Mouse (Mus musculus) small intestine, adult 2 months (tissue): Measurements from ENCODE around the gene Olfr205. TPM values are rescaled to one million over a fixed set of nuclear protein-coding genes. Genes with fewer than 3 reads are reported as not detected.

Source experiments
- H3K27ac ChIP-seq: fragments of 200-500 bp; 2 replicates; pipeline ENCODE4 v1.5.1; 2012; ENCODE audit warnings: low read depth, low read length, control low read depth, inconsistent platforms; ENCODE audit not compliant: insufficient read depth
- H3K27me3 ChIP-seq: fragments of 200-500 bp; 2 replicates; pipeline ENCODE4 v1.6.1; 2012; ENCODE audit warnings: mild to moderate bottlenecking, moderate library complexity, low read length, inconsistent platforms; ENCODE audit not compliant: control insufficient read depth, insufficient read depth
- H3K36me3 ChIP-seq: fragments of 200-500 bp; 2 replicates; pipeline ENCODE4 v1.6.1; 2012; ENCODE audit warnings: mild to moderate bottlenecking, low read length, control low read depth, inconsistent platforms; ENCODE audit not compliant: control insufficient read depth, insufficient read depth
- H3K4me1 ChIP-seq: fragments of 200-500 bp; 2 replicates; pipeline ENCODE4 v1.6.1; 2012; ENCODE audit warnings: low read length, inconsistent platforms, mixed read lengths; ENCODE audit not compliant: control insufficient read depth, insufficient read depth, insufficient read length
- H3K4me3 ChIP-seq: fragments of 200-500 bp; 2 replicates; pipeline ENCODE4 v1.5.1; 2012; ENCODE audit warnings: low read depth, mild to moderate bottlenecking, control low read depth, inconsistent platforms, low read length, moderate library complexity
- CTCF ChIP-seq: fragments of 200-500 bp; IDR thresholded peaks from 2 replicates; pipeline ENCODE4 v1.5.1; 2012; ENCODE audit warnings: low read depth, mild to moderate bottlenecking, control low read depth, inconsistent platforms, low read length, moderate library complexity, mixed read lengths; ENCODE audit not compliant: insufficient replicate concordance, insufficient read length; ENCODE audit errors: extremely low read depth
- POLR2A ChIP-seq: fragments of 200-500 bp; IDR thresholded peaks from 2 replicates; pipeline ENCODE4 v1.6.1; 2012; ENCODE audit warnings: low read depth, mild to moderate bottlenecking, control low read depth, inconsistent platforms, low read length, moderate library complexity
- WGBS: fragments of 180-500 bp; shearing (Covaris S2); methylation state at CpG from one replicate; pipeline ENCODE4 v1.1.7; 2018; 5-methylcytosine and 5-hydroxymethylcytosine counted together
- polyA plus RNA-seq: library from polyadenylated mRNA; depleted of rRNA; stranded (reverse); fragments of >200 nt; gene quantifications from 2 replicates; pipeline ENCODE4 v1.2.3, GENCODE M21; 2012; rRNA removed

Olfr205 gene
- polyA plus RNA-seq, 1 experiment = not detected

DNA sequence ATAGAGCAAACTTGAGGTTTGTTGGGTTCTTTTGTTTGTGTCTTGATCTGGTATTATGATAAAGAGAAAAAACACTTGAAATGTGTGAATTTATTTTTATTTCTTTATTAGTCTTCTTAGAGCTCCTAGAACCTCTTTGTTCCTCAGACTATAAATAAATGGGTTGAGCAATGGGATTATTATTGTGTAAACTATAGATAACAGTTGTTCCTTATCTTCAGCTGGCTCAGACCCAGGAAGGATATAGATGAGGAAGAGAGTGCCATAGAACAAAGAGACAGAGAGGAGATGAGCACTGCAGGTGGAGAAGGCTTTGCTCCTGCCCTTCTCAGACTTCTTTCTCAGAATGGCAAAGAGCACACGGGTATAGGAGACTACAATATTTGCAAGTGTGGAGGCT, 47.5 kb downstream of the Olfr205 start:
- 43% methylated on average over 1 of the region's 1 CpGs for WGBS
- Histone ChIP-seq H3K4me3 (no peak overlapping the region), H3K4me1 (no peaks in the 10 kb centered on the region), H3K36me3 (no peaks in the 10 kb centered on the region), H3K27ac (no peak overlapping the region), H3K27me3 (no peaks in the 10 kb centered on the region)
- TF ChIP-seq CTCF = no peak

DNA sequence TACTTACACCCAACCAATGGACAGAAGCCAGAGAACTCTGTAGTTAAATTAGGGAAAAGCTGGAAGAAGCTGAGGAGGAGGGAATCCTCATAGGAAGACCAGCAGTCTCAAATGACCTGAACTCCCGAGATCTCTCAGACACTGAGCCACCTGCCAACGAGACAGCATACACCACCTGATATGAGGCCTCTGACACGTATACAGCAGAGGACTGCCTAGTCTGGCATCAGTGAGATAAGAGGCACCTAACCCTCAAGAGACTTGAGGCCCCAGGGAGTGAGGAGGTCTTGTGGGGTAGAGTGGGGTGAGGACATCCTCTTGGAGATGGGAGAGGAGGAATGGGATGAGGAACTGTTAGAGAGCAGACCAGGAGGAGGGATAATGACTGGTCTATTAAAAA, 50.4 kb downstream of the Olfr205 start:
- H3K4me1 ChIP-seq = no peaks in the 10 kb centered on the region
- WGBS = 43% methylated on average over 3 of the region's 3 CpGs
- TF ChIP-seq POLR2A = no peak
- TF ChIP-seq CTCF = no peak
- no peaks in the 10 kb centered on the region for H3K36me3 ChIP-seq
- no peak overlapping the region for H3K4me3 ChIP-seq
- no peak overlapping the region for H3K27ac ChIP-seq
- H3K27me3 ChIP-seq = no peaks in the 10 kb centered on the region

Other genes starting within 250 kb of the Olfr205 start
- gene Olfr191, start 241.3 kb downstream of the Olfr205 start, polyA plus RNA-seq = not detected in 2 replicates
- not detected in 2 replicates for gene Olfr193, start 219.3 kb downstream of the Olfr205 start, polyA plus RNA-seq
- not detected in 2 replicates for gene Olfr194, start 210.1 kb downstream of the Olfr205 start, polyA plus RNA-seq
- not detected in 2 replicates for gene Olfr195, start 184.1 kb downstream of the Olfr205 start, polyA plus RNA-seq
- gene Olfr196, start 160.7 kb downstream of the Olfr205 start, polyA plus RNA-seq = not detected in 2 replicates
- not detected in 2 replicates for gene Olfr198, start 127.6 kb downstream of the Olfr205 start, polyA plus RNA-seq
- gene Olfr199, start 111.4 kb downstream of the Olfr205 start, polyA plus RNA-seq = not detected in 2 replicates
- not detected in 2 replicates for gene Olfr201, start 58.5 kb downstream of the Olfr205 start, polyA plus RNA-seq
- not detected in 2 replicates for gene Olfr202, start 44.3 kb downstream of the Olfr205 start, polyA plus RNA-seq
- gene Olfr203, start 32.3 kb downstream of the Olfr205 start, polyA plus RNA-seq = not detected in 2 replicates
- not detected in 2 replicates for gene Olfr204, start 12.9 kb downstream of the Olfr205 start, polyA plus RNA-seq
- not detected in 2 replicates for gene Olfr206, start 18.1 kb upstream of the Olfr205 start, polyA plus RNA-seq
- gene Olfr209, start 32.9 kb upstream of the Olfr205 start, polyA plus RNA-seq = not detected in 2 replicates
- gene Gabrr3, start 76.2 kb upstream of the Olfr205 start, polyA plus RNA-seq = not detected in 2 replicates
- gene Riox2, start 140.6 kb upstream of the Olfr205 start, polyA plus RNA-seq = 1.3 and 1.5 TPM in 2 replicates